Mouse (Mus musculus) lung, adult 2 months (tissue): ENCODE measurements around the gene Kcna7.

Experiments used
- CTCF ChIP-seq: fragments of 200-500 bp; IDR thresholded peaks from 2 replicates; pipeline ENCODE4 v1.5.1; 2011; ENCODE audit warnings: mild to moderate bottlenecking, low read length, control low read depth; ENCODE audit not compliant: insufficient read depth
- POLR2A ChIP-seq: fragments of 200-500 bp; IDR thresholded peaks from 2 replicates; pipeline ENCODE4 v1.6.1; 2011; ENCODE audit warnings: low read depth, mild to moderate bottlenecking, control low read depth, low read length, borderline replicate concordance; ENCODE audit errors: extremely low read depth

- TF ChIP-seq CTCF, result no peak
- no peak for TF ChIP-seq POLR2A
These were observed 15.7 kb downstream of the Kcna7 start for GRCm38 (mm10) chr7:45421194-45421593.
